Mouse (Mus musculus): Measurements from ENCODE around the gene Usp22. TPM values are rescaled to one million over a fixed set of nuclear protein-coding genes. Genes with fewer than 3 reads are reported as not detected.
"Not testable (repeated sequence)": the region's sequence is repeated elsewhere in the genome, so short reads cannot be mapped to it uniquely, and the experiment has no call there.

Usp22 gene
- polyA plus RNA-seq, 1 experiment, result 28.1 TPM

- no peaks in the 10 kb centered on the region for H3K4me1 ChIP-seq (ENCODE audit: control insufficient read depth, insufficient read depth, low read length)
- no peak overlapping the region for H3K4me3 ChIP-seq (ENCODE audit: insufficient read depth, low read length)
- TF ChIP-seq CTCF (IDR thresholded peaks at IDR 0.05; ENCODE audit: low read depth, low read length) (no peak), POLR2A (IDR thresholded peaks at IDR 0.05; ENCODE audit: borderline replicate concordance, low read depth, low read length) (no peak)
- no peak overlapping the region for H3K27ac ChIP-seq (ENCODE audit: insufficient read depth, low read depth, low read length)
These were observed 15.9 kb upstream of the Usp22 start for GRCm38 (mm10) chr11:61190776-61191175.

GRCm38 (mm10) chr11:61183820-61184219 lies 9.0 kb upstream of the Usp22 start:
- no peak overlapping the region for H3K4me3 ChIP-seq (ENCODE audit: insufficient read depth, low read length)
- H3K27ac ChIP-seq (ENCODE audit: insufficient read depth, low read depth, low read length), result no peak overlapping the region
- H3K4me1 ChIP-seq (ENCODE audit: control insufficient read depth, insufficient read depth, low read length), result no peaks in the 10 kb centered on the region
- TF ChIP-seq POLR2A (IDR thresholded peaks at IDR 0.05; ENCODE audit: borderline replicate concordance, low read depth, low read length) (no peak), CTCF (IDR thresholded peaks at IDR 0.05; ENCODE audit: low read depth, low read length) (no peak)

GRCm38 (mm10) chr11:61181624-61182023 lies 6.8 kb upstream of the Usp22 start:
- H3K4me3 ChIP-seq (ENCODE audit: insufficient read depth, low read length), result no peak overlapping the region
- peaks cover 3% of the 10 kb centered on the region for H3K4me1 ChIP-seq (ENCODE audit: control insufficient read depth, insufficient read depth, low read length)
- H3K27ac ChIP-seq (ENCODE audit: insufficient read depth, low read depth, low read length), result no peak overlapping the region
- TF ChIP-seq POLR2A (IDR thresholded peaks at IDR 0.05; ENCODE audit: borderline replicate concordance, low read depth, low read length) (no peak), CTCF (IDR thresholded peaks at IDR 0.05; ENCODE audit: low read depth, low read length) (no peak)

- Histone ChIP-seq H3K4me1 (ENCODE audit: control insufficient read depth, insufficient read depth, low read length) (peaks cover 10% of the 10 kb centered on the region), H3K4me3 (ENCODE audit: insufficient read depth, low read length) (no peak overlapping the region), H3K27ac (ENCODE audit: insufficient read depth, low read depth, low read length) (no peak overlapping the region)
- TF ChIP-seq POLR2A (IDR thresholded peaks at IDR 0.05; ENCODE audit: borderline replicate concordance, low read depth, low read length) (no peak), CTCF (IDR thresholded peaks at IDR 0.05; ENCODE audit: low read depth, low read length) (no peak)
These were observed 5.5 kb upstream of the Usp22 start for GRCm38 (mm10) chr11:61180361-61180760.

- Histone ChIP-seq H3K4me3 (ENCODE audit: insufficient read depth, low read length) (no peak overlapping the region), H3K4me1 (ENCODE audit: control insufficient read depth, insufficient read depth, low read length) (peaks cover 17% of the 10 kb centered on the region), H3K27ac (ENCODE audit: insufficient read depth, low read depth, low read length) (no peak overlapping the region)
- no peak for TF ChIP-seq CTCF (IDR thresholded peaks at IDR 0.05; ENCODE audit: low read depth, low read length)
- no peak for TF ChIP-seq POLR2A (IDR thresholded peaks at IDR 0.05; ENCODE audit: borderline replicate concordance, low read depth, low read length)
These were observed 1.5 kb upstream of the Usp22 start for GRCm38 (mm10) chr11:61176321-61176720.

- TF ChIP-seq CTCF (IDR thresholded peaks at IDR 0.05; ENCODE audit: low read depth, low read length), result no peak
- no peak for TF ChIP-seq POLR2A (IDR thresholded peaks at IDR 0.05; ENCODE audit: borderline replicate concordance, low read depth, low read length)
- H3K4me3 ChIP-seq (ENCODE audit: insufficient read depth, low read length), result no peak overlapping the region
- peaks cover 17% of the 10 kb centered on the region for H3K4me1 ChIP-seq (ENCODE audit: control insufficient read depth, insufficient read depth, low read length)
- no peak overlapping the region for H3K27ac ChIP-seq (ENCODE audit: insufficient read depth, low read depth, low read length)
These were observed 923 bp upstream of the Usp22 start for GRCm38 (mm10) chr11:61175778-61176177.

- peaks cover 17% of the 10 kb centered on the region for H3K4me1 ChIP-seq (ENCODE audit: control insufficient read depth, insufficient read depth, low read length)
- TF ChIP-seq CTCF (IDR thresholded peaks at IDR 0.05; ENCODE audit: low read depth, low read length), result 0 out of 2 replicates have a peak, but pooled peaks have one; percentile 8
- TF ChIP-seq POLR2A (IDR thresholded peaks at IDR 0.05; ENCODE audit: borderline replicate concordance, low read depth, low read length), result no peak
These were observed 499 bp downstream of the Usp22 start for GRCm38 (mm10) chr11:61174291-61174820.

GRCm38 (mm10) chr11:61173477-61173876 lies 1.4 kb downstream of the Usp22 start:
- H3K4me3 ChIP-seq (ENCODE audit: insufficient read depth, low read length), result not testable (repeated sequence)

More at GRCm38 (mm10) chr11:61174291-61174820, 499 bp downstream of the Usp22 start:
- Histone ChIP-seq H3K4me3 (ENCODE audit: insufficient read depth, low read length) (peak overlapping the region; percentile 97), H3K27ac (ENCODE audit: insufficient read depth, low read depth, low read length) (peak overlapping the region; percentile 52)

GRCm38 (mm10) chr11:61170184-61170583 lies 4.7 kb downstream of the Usp22 start:
- peaks cover 7% of the 10 kb centered on the region for H3K4me1 ChIP-seq (ENCODE audit: control insufficient read depth, insufficient read depth, low read length)
- no peak overlapping the region for H3K27ac ChIP-seq (ENCODE audit: insufficient read depth, low read depth, low read length)
- TF ChIP-seq CTCF (IDR thresholded peaks at IDR 0.05; ENCODE audit: low read depth, low read length) (no peak), POLR2A (IDR thresholded peaks at IDR 0.05; ENCODE audit: borderline replicate concordance, low read depth, low read length) (no peak)
- no peak overlapping the region for H3K4me3 ChIP-seq (ENCODE audit: insufficient read depth, low read length)

More at GRCm38 (mm10) chr11:61173477-61173876, 1.4 kb downstream of the Usp22 start:
- peaks cover 17% of the 10 kb centered on the region for H3K4me1 ChIP-seq (ENCODE audit: control insufficient read depth, insufficient read depth, low read length)
- not testable (repeated sequence) for H3K27ac ChIP-seq (ENCODE audit: insufficient read depth, low read depth, low read length)

- TF ChIP-seq POLR2A (IDR thresholded peaks at IDR 0.05; ENCODE audit: borderline replicate concordance, low read depth, low read length) (no peak), CTCF (IDR thresholded peaks at IDR 0.05; ENCODE audit: low read depth, low read length) (no peak)
- Histone ChIP-seq H3K27ac (ENCODE audit: insufficient read depth, low read depth, low read length) (no peak overlapping the region), H3K4me1 (ENCODE audit: control insufficient read depth, insufficient read depth, low read length) (peaks cover 9% of the 10 kb centered on the region), H3K4me3 (ENCODE audit: insufficient read depth, low read length) (no peak overlapping the region)
These were observed 10.0 kb downstream of the Usp22 start for GRCm38 (mm10) chr11:61164881-61165280.

- Histone ChIP-seq H3K4me1 (ENCODE audit: control insufficient read depth, insufficient read depth, low read length) (peaks cover 15% of the 10 kb centered on the region), H3K27ac (ENCODE audit: insufficient read depth, low read depth, low read length) (no peak overlapping the region), H3K4me3 (ENCODE audit: insufficient read depth, low read length) (no peak overlapping the region)
- no peak for TF ChIP-seq CTCF (IDR thresholded peaks at IDR 0.05; ENCODE audit: low read depth, low read length)
- no peak for TF ChIP-seq POLR2A (IDR thresholded peaks at IDR 0.05; ENCODE audit: borderline replicate concordance, low read depth, low read length)
These were observed 10.5 kb downstream of the Usp22 start for GRCm38 (mm10) chr11:61164366-61164765.

Data from bone marrow macrophage, adult 2 months (primary cell).